Mouse (Mus musculus) spleen, adult 2 months (tissue): ENCODE results near the gene Arid1a.

Source experiments
- CTCF ChIP-seq: fragments of 200-500 bp; IDR thresholded peaks from 2 replicates; pipeline ENCODE4 v1.5.1; 2011; ENCODE audit warnings: mild to moderate bottlenecking, inconsistent platforms; ENCODE audit not compliant: insufficient read depth, insufficient read length, insufficient replicate concordance; ENCODE audit errors: extremely low read depth
- POLR2A ChIP-seq: fragments of 200-500 bp; IDR thresholded peaks from 2 replicates; pipeline ENCODE4 v1.6.1; 2011; ENCODE audit warnings: low read depth, low read length, inconsistent platforms

DNA sequence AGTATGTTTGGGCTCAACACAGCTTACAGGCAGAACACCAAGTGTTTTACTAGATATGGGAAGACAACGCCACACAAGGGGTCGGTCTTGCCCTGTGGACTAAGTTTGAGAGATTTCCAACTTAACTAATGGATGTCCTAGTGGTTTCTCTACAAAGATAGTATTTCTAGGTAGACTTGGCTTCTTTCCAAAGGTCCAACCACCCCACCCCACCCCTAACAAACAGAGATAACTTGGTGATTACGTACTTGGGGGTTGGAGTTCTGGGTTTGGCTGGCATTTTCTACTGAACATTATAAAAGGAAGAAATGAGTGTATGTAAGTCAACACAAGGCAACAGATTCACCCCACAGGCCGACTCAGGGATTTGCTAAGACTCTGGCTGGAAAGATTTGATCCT lies 51.5 kb downstream of the Arid1a start:
- no peak for TF ChIP-seq CTCF
- no peak for TF ChIP-seq POLR2A
